Mouse (Mus musculus): ENCODE data around the gene Dpf1. TPM values are rescaled to one million over a fixed set of nuclear protein-coding genes. Genes with fewer than 3 reads are reported as not detected.

The Dpf1 gene
- polyA plus RNA-seq, 1 experiment from 2014 or later, result 2.6 TPM

GRCm38 (mm10) chr7:29276715-29277114 lies 27.0 kb upstream of the Dpf1 start:
- no peak for ATAC-seq (replicated peaks; ENCODE audit: insufficient number of reproducible peaks, insufficient read depth, low FRiP score, low read depth)
- H3K9ac ChIP-seq, result no peak overlapping the region
- H3K4me1 ChIP-seq (replicated peaks), result peaks cover 36% of the 10 kb centered on the region
- H3K9me3 ChIP-seq (replicated peaks), result no peaks in the 10 kb centered on the region
- H3K36me3 ChIP-seq, result no peaks in the 10 kb centered on the region
- 60% methylated on average over 5 of the region's 5 CpGs for whole genome bisulfite sequencing
- H3K4me2 ChIP-seq, result no peak overlapping the region
- H3K27me3 ChIP-seq, result no peaks in the 10 kb centered on the region
- no peak overlapping the region for H3K4me3 ChIP-seq
- H3K27ac ChIP-seq, result peak overlapping the region; percentile 49; the same call in 1 of the 2 replicates

GRCm38 (mm10) chr7:29277510-29277909 lies 26.2 kb upstream of the Dpf1 start:
- Histone ChIP-seq H3K9me3 (replicated peaks) (no peaks in the 10 kb centered on the region), H3K4me3 (no peak overlapping the region), H3K9ac (no peak overlapping the region), H3K4me1 (replicated peaks) (peaks cover 33% of the 10 kb centered on the region), H3K4me2 (no peak overlapping the region), H3K27ac (no peak overlapping the region), H3K27me3 (no peaks in the 10 kb centered on the region), H3K36me3 (no peaks in the 10 kb centered on the region)
- no peak for ATAC-seq (replicated peaks; ENCODE audit: insufficient number of reproducible peaks, insufficient read depth, low FRiP score, low read depth)
- WGBS, result 72% methylated on average over 4 of the region's 4 CpGs

GRCm38 (mm10) chr7:29279261-29279660 lies 24.5 kb upstream of the Dpf1 start:
- Histone ChIP-seq H3K4me3 (no peak overlapping the region), H3K9ac (no peak overlapping the region), H3K9me3 (replicated peaks) (no peaks in the 10 kb centered on the region), H3K27ac (0 out of 2 replicates have a peak overlapping the region, but pooled peaks have one; percentile 39), H3K27me3 (no peaks in the 10 kb centered on the region), H3K4me2 (no peak overlapping the region), H3K4me1 (replicated peaks) (peaks cover 28% of the 10 kb centered on the region), H3K36me3 (no peaks in the 10 kb centered on the region)
- no peak for ATAC-seq (replicated peaks; ENCODE audit: insufficient number of reproducible peaks, insufficient read depth, low FRiP score, low read depth)

GRCm38 (mm10) chr7:29279924-29280323 lies 23.8 kb upstream of the Dpf1 start:
- no peak overlapping the region for H3K9ac ChIP-seq
- peak overlapping the region; percentile 39; the same call in 1 of the 2 replicates for H3K27ac ChIP-seq
- 40% methylated on average over 8 of the region's 8 CpGs for WGBS
- peaks cover 26% of the 10 kb centered on the region for H3K4me1 ChIP-seq (replicated peaks)
- H3K36me3 ChIP-seq, result no peaks in the 10 kb centered on the region
- peaks cover 2% of the 10 kb centered on the region; the same call in 1 of the 2 replicates for H3K27me3 ChIP-seq
- no peaks in the 10 kb centered on the region for H3K9me3 ChIP-seq (replicated peaks)
- no peak overlapping the region for H3K4me3 ChIP-seq
- ATAC-seq (replicated peaks; ENCODE audit: insufficient number of reproducible peaks, insufficient read depth, low FRiP score, low read depth), result peak; percentile 28; the same call in 1 of the 2 replicates
- peak overlapping the region; percentile 96 for H3K4me2 ChIP-seq

DNA sequence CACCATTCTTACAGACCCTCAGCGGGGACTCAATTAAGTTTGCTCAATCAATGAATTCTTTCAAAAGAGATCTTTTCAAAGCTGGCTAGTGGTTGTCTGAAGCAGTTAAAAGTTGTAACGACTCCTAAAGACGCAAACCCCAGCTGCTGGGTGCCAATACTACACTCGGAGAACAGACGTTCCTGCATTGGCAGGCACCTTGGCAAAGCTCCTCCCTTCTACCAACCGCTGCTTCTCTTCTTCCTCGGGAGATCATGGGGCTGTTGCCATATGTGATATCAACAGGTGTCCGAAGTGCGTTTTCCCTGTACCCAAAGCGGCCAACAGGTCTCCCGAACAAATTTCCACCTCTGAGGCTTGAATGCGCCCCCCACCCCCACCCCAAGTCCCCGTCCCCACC lies 22.9 kb upstream of the Dpf1 start:
- Histone ChIP-seq H3K27me3 (peaks cover 5% of the 10 kb centered on the region; the same call in 1 of the 2 replicates), H3K27ac (peak overlapping the region; percentile 65; the same call in 1 of the 2 replicates)
- whole genome bisulfite sequencing, result 14% methylated on average over 13 of the region's 13 CpGs

GRCm38 (mm10) chr7:29281201-29282073 lies 22.3 kb upstream of the Dpf1 start, which contains the start of gene Spint2:
TSS of gene Spint2 (minus strand) at chr7:29281912.
- H3K9ac ChIP-seq, result peak within 1 kb of the TSS; percentile 77
- peak within 1 kb of the TSS; percentile 96 for H3K4me2 ChIP-seq
- WGBS, result under 1% methylated on average over 80 of the region's 80 CpGs
- H3K4me3 ChIP-seq, result peak within 1 kb of the TSS; percentile 72
- H3K36me3 ChIP-seq, result no peaks in the 10 kb centered on the region
- H3K27ac ChIP-seq, result peak within 1 kb of the TSS; percentile 65
- H3K9me3 ChIP-seq (replicated peaks), result no peaks in the 10 kb centered on the region
- peak; percentile 63 for ATAC-seq (replicated peaks; ENCODE audit: insufficient number of reproducible peaks, insufficient read depth, low FRiP score, low read depth)
- peaks cover 5% of the 10 kb centered on the region; the same call in 1 of the 2 replicates for H3K27me3 ChIP-seq
- peaks cover 24% of the 10 kb centered on the region for H3K4me1 ChIP-seq (replicated peaks)

More for the DNA sequence above, 22.9 kb upstream of the Dpf1 start:
- H3K4me2 ChIP-seq, result peak overlapping the region; percentile 96
- no peak for ATAC-seq (replicated peaks; ENCODE audit: insufficient number of reproducible peaks, insufficient read depth, low FRiP score, low read depth)
- H3K4me3 ChIP-seq, result peak overlapping the region; percentile 72
- H3K36me3 ChIP-seq, result no peaks in the 10 kb centered on the region
- H3K9ac ChIP-seq, result peak overlapping the region; percentile 77
- no peaks in the 10 kb centered on the region for H3K9me3 ChIP-seq (replicated peaks)
- peaks cover 26% of the 10 kb centered on the region for H3K4me1 ChIP-seq (replicated peaks)

- Histone ChIP-seq H3K9ac (peak overlapping the region; percentile 77), H3K27me3 (peaks cover 5% of the 10 kb centered on the region; the same call in 1 of the 2 replicates)
Observed at GRCm38 (mm10) chr7:29282074-29282554, 21.6 kb upstream of the Dpf1 start.

GRCm38 (mm10) chr7:29283876-29284275 lies 19.9 kb upstream of the Dpf1 start:
- H3K4me3 ChIP-seq, result no peak overlapping the region
- 71% methylated on average over 4 of the region's 4 CpGs for WGBS
- no peak overlapping the region for H3K4me2 ChIP-seq
- no peaks in the 10 kb centered on the region for H3K36me3 ChIP-seq
- no peak for ATAC-seq (replicated peaks; ENCODE audit: insufficient number of reproducible peaks, insufficient read depth, low FRiP score, low read depth)
- H3K4me1 ChIP-seq (replicated peaks), result peaks cover 22% of the 10 kb centered on the region
- no peak overlapping the region for H3K9ac ChIP-seq
- H3K27ac ChIP-seq, result no peak overlapping the region
- H3K27me3 ChIP-seq, result peaks cover 14% of the 10 kb centered on the region
- H3K9me3 ChIP-seq (replicated peaks), result no peaks in the 10 kb centered on the region

More at GRCm38 (mm10) chr7:29282074-29282554, 21.6 kb upstream of the Dpf1 start:
- Histone ChIP-seq H3K36me3 (no peaks in the 10 kb centered on the region), H3K27ac (no peak overlapping the region), H3K9me3 (replicated peaks) (no peaks in the 10 kb centered on the region), H3K4me3 (peak overlapping the region; percentile 72), H3K4me2 (peak overlapping the region; percentile 96), H3K4me1 (replicated peaks) (peaks cover 17% of the 10 kb centered on the region)
- ATAC-seq (replicated peaks; ENCODE audit: insufficient number of reproducible peaks, insufficient read depth, low FRiP score, low read depth), result no peak
- 10% methylated on average over 21 of the region's 21 CpGs for WGBS

GRCm38 (mm10) chr7:29284523-29284922 lies 19.2 kb upstream of the Dpf1 start:
- ATAC-seq (replicated peaks; ENCODE audit: insufficient number of reproducible peaks, insufficient read depth, low FRiP score, low read depth), result no peak
- peaks cover 28% of the 10 kb centered on the region for H3K4me1 ChIP-seq (replicated peaks)
- H3K36me3 ChIP-seq, result no peaks in the 10 kb centered on the region
- H3K27me3 ChIP-seq, result peaks cover 18% of the 10 kb centered on the region
- H3K9me3 ChIP-seq (replicated peaks), result no peaks in the 10 kb centered on the region
- H3K9ac ChIP-seq, result no peak overlapping the region
- no peak overlapping the region for H3K27ac ChIP-seq
- H3K4me2 ChIP-seq, result no peak overlapping the region
- no peak overlapping the region for H3K4me3 ChIP-seq
- WGBS, result 84% methylated on average over 6 of the region's 6 CpGs

DNA sequence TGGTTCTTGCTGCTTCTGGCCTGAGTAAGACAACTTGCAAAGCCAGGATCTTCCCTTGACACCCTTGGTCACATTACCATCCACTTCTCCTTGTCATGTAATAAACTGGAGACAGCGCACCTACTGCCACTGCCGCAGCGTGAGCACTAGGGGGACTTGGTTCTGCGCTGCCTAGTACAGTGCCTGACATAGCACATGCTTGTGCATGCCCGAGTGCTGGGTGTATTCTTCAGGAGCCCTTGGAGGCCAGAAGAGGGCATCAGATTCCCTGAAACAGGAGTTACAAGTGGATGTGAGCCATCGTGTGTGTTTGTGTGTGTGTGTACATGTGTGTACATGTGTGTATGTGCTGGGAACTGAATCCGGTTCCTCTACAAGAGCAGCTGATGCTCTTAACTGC lies 16.3 kb upstream of the Dpf1 start:
- no peak overlapping the region for H3K4me2 ChIP-seq
- H3K36me3 ChIP-seq, result no peaks in the 10 kb centered on the region
- 85% methylated on average over 7 of the region's 7 CpGs for WGBS
- H3K4me1 ChIP-seq (replicated peaks), result peaks cover 29% of the 10 kb centered on the region
- H3K27ac ChIP-seq, result no peak overlapping the region
- H3K9ac ChIP-seq, result no peak overlapping the region
- no peak for ATAC-seq (replicated peaks; ENCODE audit: insufficient number of reproducible peaks, insufficient read depth, low FRiP score, low read depth)
- no peak overlapping the region for H3K4me3 ChIP-seq
- H3K9me3 ChIP-seq (replicated peaks), result no peaks in the 10 kb centered on the region
- peaks cover 18% of the 10 kb centered on the region for H3K27me3 ChIP-seq

DNA sequence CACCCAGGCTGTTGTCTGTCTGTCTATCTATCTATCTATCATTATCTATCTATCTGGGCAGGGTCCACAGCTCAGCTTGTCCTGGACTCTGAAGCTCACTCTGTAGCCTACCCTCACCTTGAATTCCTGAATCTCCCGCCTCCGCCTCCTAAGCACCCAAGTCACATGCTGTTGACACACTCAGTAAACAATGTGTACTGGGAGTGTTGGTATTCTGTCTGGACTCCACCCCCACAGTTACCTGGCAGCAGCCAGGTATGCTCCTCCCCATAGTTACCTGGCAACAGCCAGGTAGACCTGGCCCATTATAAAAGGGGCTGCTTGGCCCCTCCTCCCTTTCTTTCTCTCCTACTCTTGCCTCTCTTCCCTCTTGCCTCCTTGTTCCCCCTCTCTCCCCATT lies 15.7 kb upstream of the Dpf1 start:
- peaks cover 18% of the 10 kb centered on the region for H3K27me3 ChIP-seq
- H3K27ac ChIP-seq, result no peak overlapping the region
- ATAC-seq (replicated peaks; ENCODE audit: insufficient number of reproducible peaks, insufficient read depth, low FRiP score, low read depth), result no peak
- H3K4me3 ChIP-seq, result no peak overlapping the region
- H3K9ac ChIP-seq, result no peak overlapping the region
- H3K9me3 ChIP-seq (replicated peaks), result no peaks in the 10 kb centered on the region
- no peaks in the 10 kb centered on the region for H3K36me3 ChIP-seq
- H3K4me2 ChIP-seq, result no peak overlapping the region
- H3K4me1 ChIP-seq (replicated peaks), result peaks cover 32% of the 10 kb centered on the region
- WGBS, result 92% methylated on average over 2 of the region's 2 CpGs
